Mouse (Mus musculus) limb, embryonic 15.5 days (tissue): ENCODE measurements around the gene Setdb2. TPM values are rescaled to one million over a fixed set of nuclear protein-coding genes. Genes with fewer than 3 reads are reported as not detected.

ENCODE experiments used
- ATAC-seq: fragments of 200-750 bp; cut with Nextera tagmentation; 2 replicates; pipeline ENCODE4 v1.8.0; 2017; ENCODE audit warnings: low read depth, moderate TSS enrichment; ENCODE audit not compliant: insufficient number of reproducible peaks, low FRiP score, low TSS enrichment
- H3K27ac ChIP-seq: fragments of 300-500 bp; sonication (generic); 2 replicates; pipeline ENCODE4 v1.5.1; 2015; ENCODE audit warnings: moderate library complexity, mild to moderate bottlenecking, inconsistent platforms
- H3K27me3 ChIP-seq: fragments of 300-500 bp; sonication (generic); 2 replicates; pipeline ENCODE4 v1.6.1; 2015; ENCODE audit warnings: inconsistent platforms
- H3K36me3 ChIP-seq: fragments of 300-500 bp; sonication (generic); 2 replicates; pipeline ENCODE4 v1.6.1; 2015; ENCODE audit warnings: inconsistent platforms
- H3K4me1 ChIP-seq: fragments of 300-500 bp; sonication (generic); 2 replicates; pipeline ENCODE4 v1.6.1; 2015; ENCODE audit warnings: inconsistent platforms
- H3K4me2 ChIP-seq: fragments of 300-500 bp; sonication (generic); 2 replicates; pipeline ENCODE4 v1.6.1; 2015; ENCODE audit warnings: mild to moderate bottlenecking, inconsistent platforms
- H3K4me3 ChIP-seq: fragments of 300-500 bp; sonication (generic); 2 replicates; pipeline ENCODE4 v1.5.1; 2015; ENCODE audit warnings: mild to moderate bottlenecking, inconsistent platforms
- H3K9ac ChIP-seq: fragments of 300-500 bp; sonication (generic); 2 replicates; pipeline ENCODE4 v1.6.1; 2015; ENCODE audit warnings: inconsistent platforms
- H3K9me3 ChIP-seq: fragments of 300-500 bp; sonication (generic); 2 replicates; pipeline ENCODE4 v1.6.1; 2016; ENCODE audit warnings: inconsistent platforms
- WGBS: fragments of 180-500 bp; shearing (Covaris S2); methylation state at CpG from one replicate; pipeline ENCODE4 v1.1.7; 2015; 5-methylcytosine and 5-hydroxymethylcytosine counted together
- polyA plus RNA-seq: library from polyadenylated mRNA; unstranded; fragments of >200 nt; fragmentation: Nextera tagmentation; extraction: Ambion mirVana; gene quantifications from 2 replicates; pipeline ENCODE4 v1.2.1, GENCODE M21; 2015

Gene Setdb2
- polyA plus RNA-seq, 1 experiment from 2014 or later = 8.9 TPM

GRCm38 (mm10) chr14:59365244-59365644, 75.4 kb downstream of the Setdb2 start, which contains the start of gene Phf11d:
Gene Phf11d, minus strand, starts transcription at chr14:59365470.
- peak within 1 kb of the TSS; percentile 40 for H3K27ac ChIP-seq
- H3K4me2 ChIP-seq = no peak within 1 kb of the TSS
- no peak for ATAC-seq
- WGBS = 35% methylated on average over 6 of the region's 6 CpGs
- H3K27me3 ChIP-seq = no peaks in the 10 kb centered on the region
- 0 out of 2 replicates have a peak, but pooled peaks cover 3% of the 10 kb centered on the region for H3K4me1 ChIP-seq
- H3K36me3 ChIP-seq = no peaks in the 10 kb centered on the region
- no peak within 1 kb of the TSS for H3K9ac ChIP-seq
- H3K4me3 ChIP-seq = no peak within 1 kb of the TSS
- H3K9me3 ChIP-seq = no peaks in the 10 kb centered on the region

Other genes with a start within 250 kb of the Setdb2 start
- 40.4 and 42.6 TPM in 2 replicates for gene Rcbtb1, start 239.7 kb downstream of the Setdb2 start, polyA plus RNA-seq
- not detected in 2 replicates for gene Gm6904, start 180.7 kb downstream of the Setdb2 start, polyA plus RNA-seq
- not detected in 2 replicates for gene Phf11a, start 143.4 kb downstream of the Setdb2 start, polyA plus RNA-seq
- 0.51 and 0.74 TPM in 2 replicates for gene Phf11b, start 99.5 kb downstream of the Setdb2 start, polyA plus RNA-seq
- gene Phf11d, start 75.4 kb downstream of the Setdb2 start, polyA plus RNA-seq = 1.5 and 2.4 TPM in 2 replicates
- gene Phf11c, start 45.5 kb downstream of the Setdb2 start, polyA plus RNA-seq = 0.47 and 0.54 TPM in 2 replicates
- 41.0 and 44.5 TPM in 2 replicates for gene Cab39l, start 88 bp upstream of the Setdb2 start, polyA plus RNA-seq
- gene Cdadc1, start 157.1 kb upstream of the Setdb2 start, polyA plus RNA-seq = 33.6 and 34.3 TPM in 2 replicates
- 24.1 and 27.6 TPM in 2 replicates for gene Shisa2, start 184.4 kb upstream of the Setdb2 start, polyA plus RNA-seq